Mouse (Mus musculus) liver, postnatal 0 days (tissue): ENCODE data around the gene Itpr2.

Experiments used
- CTCF ChIP-seq: sonication (generic); IDR thresholded peaks from 2 replicates; pipeline ENCODE4 v1.5.1; 2016; ENCODE audit warnings: antibody characterized with exemption, low read depth
- EP300 ChIP-seq: IDR thresholded peaks from 2 replicates; pipeline ENCODE4 v1.6.1; 2016; ENCODE audit warnings: antibody characterized with exemption, low read depth, mild to moderate bottlenecking

DNA sequence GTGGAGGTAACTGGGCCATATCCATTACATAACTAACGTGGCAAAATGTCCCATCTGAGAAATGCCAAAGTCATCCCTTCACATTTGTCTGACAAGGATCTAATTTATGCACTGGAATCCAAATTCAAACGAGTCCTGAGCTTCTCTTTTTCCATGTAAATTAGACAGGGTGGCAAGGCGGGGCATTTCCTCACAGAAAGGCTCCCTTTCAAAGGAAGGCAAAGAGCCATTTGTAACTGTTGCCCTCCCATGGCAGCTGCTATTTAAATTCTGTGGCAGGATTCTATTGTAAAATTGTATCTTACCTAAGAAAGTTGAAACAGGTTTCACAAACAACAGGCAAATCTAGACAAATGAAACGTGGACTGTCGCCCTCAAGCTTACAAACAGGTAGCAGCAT, 43.6 kb downstream of the Itpr2 start:
- TF ChIP-seq EP300 (no peak), CTCF (no peak)
